Mouse (Mus musculus) brain, embryonic 14.5 days (tissue): ENCODE data around the gene Plcb1.

Experiments
- CTCF ChIP-seq: fragments of 200-500 bp; IDR thresholded peaks from 2 replicates; pipeline ENCODE4 v1.5.1; 2012; ENCODE audit warnings: inconsistent platforms, mild to moderate bottlenecking, moderate library complexity, borderline replicate concordance; ENCODE audit not compliant: insufficient read depth, insufficient read length; ENCODE audit errors: extremely low read depth
- POLR2A ChIP-seq: fragments of 200-500 bp; IDR thresholded peaks from 2 replicates; pipeline ENCODE4 v1.6.1; 2012; ENCODE audit warnings: mild to moderate bottlenecking, inconsistent platforms, borderline replicate concordance; ENCODE audit not compliant: poor library complexity, insufficient read depth, insufficient read length, severe bottlenecking; ENCODE audit errors: extremely low read depth

GRCm38 (mm10) chr2:134912616-134913015 is 126.7 kb downstream of the Plcb1 start:
- TF ChIP-seq CTCF: no peak
- TF ChIP-seq POLR2A: no peak
